Mouse (Mus musculus): ENCODE results near the gene Slc35c1.

Slc35c1 gene

DNA sequence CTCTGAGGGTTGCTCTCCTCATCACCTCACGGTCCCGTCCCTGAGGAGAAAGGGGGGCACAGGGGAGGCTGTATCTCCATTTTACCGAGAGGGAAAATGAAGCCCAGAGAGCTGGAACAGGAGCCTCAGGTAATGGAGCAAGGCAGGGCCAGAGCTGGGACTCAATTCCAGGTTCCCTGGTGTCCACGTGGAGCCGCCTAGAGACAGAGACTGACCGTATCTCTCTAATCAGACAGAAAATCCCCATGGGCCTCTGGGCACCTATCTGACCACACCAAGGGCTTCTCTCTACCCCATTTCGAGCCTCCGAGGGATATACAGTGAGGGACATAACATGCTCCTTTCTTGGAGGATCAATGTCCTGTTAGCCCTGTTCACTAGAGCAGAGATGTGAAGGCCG lies 37.2 kb downstream of the Slc35c1 start:
- Histone ChIP-seq H3K4me3 (replicated peaks; ENCODE audit: low read length) (peak overlapping the region; percentile 32; the same call in 1 of the 2 replicates), H3K4me1 (replicated peaks; ENCODE audit: low read depth, low read length) (peaks cover 61% of the 10 kb centered on the region), H3K27me3 (ENCODE audit: insufficient read depth, low read length) (no peaks in the 10 kb centered on the region), H3K36me3 (ENCODE audit: insufficient read depth, low read length) (peaks cover 81% of the 10 kb centered on the region), H3K9me3 (ENCODE audit: low read length) (no peaks in the 10 kb centered on the region)
- no peak for TF ChIP-seq POU5F1 (IDR thresholded peaks at IDR 0.05; ENCODE audit: borderline replicate concordance, low read length)

DNA sequence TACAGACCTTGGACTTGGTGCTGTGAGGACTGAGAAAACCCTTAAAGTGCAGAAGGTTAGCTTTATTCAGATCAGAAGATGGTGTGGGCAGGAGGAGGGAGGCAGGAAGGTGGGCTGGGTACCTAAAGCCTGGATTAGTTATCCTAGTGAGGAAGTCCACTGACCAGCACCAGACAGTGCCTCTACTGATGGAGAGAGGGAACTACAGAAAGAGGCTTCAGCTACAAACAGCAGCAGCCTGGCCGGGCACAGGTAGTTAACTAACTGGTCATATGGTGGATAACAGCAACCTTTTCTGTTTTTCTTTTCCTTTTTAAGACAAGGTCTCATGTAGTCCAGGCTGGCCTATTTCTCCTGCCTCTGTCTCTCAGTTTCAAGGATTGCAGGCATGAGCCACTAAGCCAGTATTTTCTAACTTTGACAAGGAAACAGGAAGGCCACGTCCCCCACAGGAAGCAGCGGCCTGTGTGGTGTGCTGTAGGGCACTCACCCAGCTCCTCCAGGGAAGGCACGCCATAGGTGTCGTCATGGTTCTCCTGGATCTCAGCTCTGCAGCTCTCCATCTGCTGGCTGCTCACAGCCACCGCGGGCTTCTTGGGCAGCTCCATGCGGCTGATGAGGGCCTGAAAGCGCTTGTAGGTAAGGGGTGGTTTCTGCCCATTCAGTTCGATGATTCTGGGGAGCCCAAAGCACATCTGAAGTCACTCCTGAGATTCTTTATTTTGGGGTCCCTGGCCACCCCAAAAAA lies 37.8 kb downstream of the Slc35c1 start:
- peak overlapping the region; percentile 32 for H3K4me3 ChIP-seq (replicated peaks; ENCODE audit: low read length)
- H3K27me3 ChIP-seq (ENCODE audit: insufficient read depth, low read length), result no peaks in the 10 kb centered on the region
- no peak for TF ChIP-seq POU5F1 (IDR thresholded peaks at IDR 0.05; ENCODE audit: borderline replicate concordance, low read length)
- peak; percentile 44 for TF ChIP-seq CTCF (conservative IDR thresholded peaks at IDR 0.05; ENCODE audit: low read length)
- H3K9me3 ChIP-seq (ENCODE audit: low read length), result no peaks in the 10 kb centered on the region
- H3K4me1 ChIP-seq (replicated peaks; ENCODE audit: low read depth, low read length), result peaks cover 55% of the 10 kb centered on the region
- H3K36me3 ChIP-seq (ENCODE audit: insufficient read depth, low read length), result peaks cover 87% of the 10 kb centered on the region

DNA sequence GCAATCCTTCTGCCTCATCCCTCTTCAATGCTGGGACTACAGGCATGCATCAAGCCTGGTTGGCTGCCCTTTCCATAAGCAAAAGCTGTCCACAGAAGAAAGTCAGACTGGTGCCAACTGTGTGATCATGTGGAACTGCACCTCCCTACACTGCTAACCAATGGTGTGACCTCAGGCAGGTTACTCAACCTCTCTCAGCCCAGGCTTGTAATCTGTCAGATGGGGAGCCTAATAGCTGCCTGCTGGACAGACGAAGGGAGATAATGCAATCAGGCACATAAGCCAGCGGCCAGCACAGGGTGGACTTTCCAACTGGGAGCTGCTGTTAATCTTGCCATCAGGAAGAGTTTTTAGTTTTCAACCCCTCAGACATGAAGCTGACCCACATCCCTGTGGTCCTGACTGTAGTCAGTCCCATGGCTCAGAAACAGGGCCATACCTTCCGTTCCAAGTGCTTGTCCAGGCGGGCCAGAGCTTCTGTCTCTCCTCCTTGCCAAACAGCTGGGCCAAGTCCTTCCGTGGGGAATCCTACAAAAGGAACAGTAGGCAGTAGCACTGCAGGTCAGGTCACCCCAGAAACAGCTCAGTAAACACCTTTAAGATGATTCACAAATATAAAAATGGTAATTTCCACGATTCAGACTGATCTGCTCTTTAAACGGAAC lies 38.5 kb downstream of the Slc35c1 start:
- Histone ChIP-seq H3K4me1 (replicated peaks; ENCODE audit: low read depth, low read length) (peaks cover 48% of the 10 kb centered on the region), H3K27me3 (ENCODE audit: insufficient read depth, low read length) (no peaks in the 10 kb centered on the region)
- TF ChIP-seq NANOG (IDR thresholded peaks at IDR 0.05; ENCODE audit: borderline replicate concordance, low read length), result no peak
- TF ChIP-seq CTCF (conservative IDR thresholded peaks at IDR 0.05; ENCODE audit: low read length), result no peak
- TF ChIP-seq POU5F1 (IDR thresholded peaks at IDR 0.05; ENCODE audit: borderline replicate concordance, low read length), result no peak

DNA sequence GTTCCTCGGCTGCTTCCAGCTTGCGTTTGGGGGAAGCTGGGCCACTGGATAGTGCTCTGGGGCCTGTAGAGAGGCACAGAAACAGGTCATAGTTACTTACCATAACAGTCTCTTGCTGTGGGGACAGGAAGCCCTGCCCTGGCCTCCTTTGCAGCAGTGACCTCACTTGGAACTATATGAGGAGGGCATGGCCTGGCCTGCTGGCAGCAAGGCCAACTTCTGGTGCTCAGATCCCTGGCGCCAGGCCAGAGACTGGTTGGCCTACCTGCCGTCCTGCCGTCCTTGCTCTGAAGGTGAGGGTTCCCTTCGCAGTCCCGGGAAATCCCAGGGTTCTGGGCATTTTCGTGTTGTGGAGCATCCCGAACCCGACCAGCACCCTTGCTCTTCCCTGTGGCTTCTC lies 48.6 kb downstream of the Slc35c1 start:
- Histone ChIP-seq H3K4me1 (replicated peaks; ENCODE audit: low read depth, low read length) (0 out of 2 replicates have a peak, but pooled peaks cover 7% of the 10 kb centered on the region), H3K4me3 (replicated peaks; ENCODE audit: low read length) (no peak overlapping the region), H3K9me3 (ENCODE audit: low read length) (no peaks in the 10 kb centered on the region), H3K27me3 (ENCODE audit: insufficient read depth, low read length) (no peaks in the 10 kb centered on the region), H3K36me3 (ENCODE audit: insufficient read depth, low read length) (peaks cover 99% of the 10 kb centered on the region)
- TF ChIP-seq POU5F1 (IDR thresholded peaks at IDR 0.05; ENCODE audit: borderline replicate concordance, low read length) (no peak), CTCF (conservative IDR thresholded peaks at IDR 0.05; ENCODE audit: low read length) (no peak), NANOG (IDR thresholded peaks at IDR 0.05; ENCODE audit: borderline replicate concordance, low read length) (no peak)

More for the DNA sequence above, 38.5 kb downstream of the Slc35c1 start:
- Histone ChIP-seq H3K4me3 (replicated peaks; ENCODE audit: low read length) (no peak overlapping the region), H3K36me3 (ENCODE audit: insufficient read depth, low read length) (peaks cover 94% of the 10 kb centered on the region), H3K9me3 (ENCODE audit: low read length) (no peaks in the 10 kb centered on the region)

DNA sequence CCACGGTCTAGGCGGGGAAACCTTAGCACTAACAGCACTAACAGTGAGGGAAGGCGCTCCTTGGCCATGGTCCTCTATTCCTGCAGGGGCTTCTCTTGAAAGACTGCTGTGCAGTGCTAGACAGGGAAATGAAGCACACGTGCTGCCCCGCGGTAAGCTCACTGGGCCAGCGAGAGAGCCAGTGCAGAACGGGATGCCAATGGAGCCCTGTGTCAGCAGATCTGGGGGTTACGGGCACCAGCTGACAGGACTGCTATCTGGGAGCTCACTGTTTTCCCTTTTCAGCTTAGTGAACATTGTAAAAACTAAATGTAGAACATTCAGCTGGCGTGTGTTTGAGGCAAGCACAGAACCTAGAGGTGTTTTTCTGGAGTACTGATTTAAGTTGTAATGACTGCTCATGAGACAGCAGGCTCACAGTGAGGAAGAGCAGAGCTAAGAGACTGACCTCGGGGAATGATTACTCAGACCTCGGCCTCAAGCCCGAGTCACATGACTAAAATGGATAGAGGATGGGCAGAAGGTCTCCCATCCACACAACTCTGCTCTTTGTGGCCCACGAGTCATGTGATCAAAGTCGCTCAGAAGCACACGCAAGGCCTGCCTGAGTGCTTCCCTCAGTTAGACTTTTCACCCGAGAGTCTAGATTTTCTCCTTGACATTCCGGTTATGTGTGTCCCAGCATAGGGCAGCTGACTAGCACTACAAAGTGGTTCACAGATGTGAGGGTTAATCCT lies 51.9 kb downstream of the Slc35c1 start:
- Histone ChIP-seq H3K4me1 (replicated peaks; ENCODE audit: low read depth, low read length) (peaks cover 7% of the 10 kb centered on the region; the same call in 1 of the 2 replicates), H3K4me3 (replicated peaks; ENCODE audit: low read length) (no peak overlapping the region), H3K36me3 (ENCODE audit: insufficient read depth, low read length) (peaks cover 99% of the 10 kb centered on the region), H3K27me3 (ENCODE audit: insufficient read depth, low read length) (no peaks in the 10 kb centered on the region), H3K9me3 (ENCODE audit: low read length) (no peaks in the 10 kb centered on the region)
- TF ChIP-seq CTCF (conservative IDR thresholded peaks at IDR 0.05; ENCODE audit: low read length), result no peak
- TF ChIP-seq NANOG (IDR thresholded peaks at IDR 0.05; ENCODE audit: borderline replicate concordance, low read length), result no peak

DNA sequence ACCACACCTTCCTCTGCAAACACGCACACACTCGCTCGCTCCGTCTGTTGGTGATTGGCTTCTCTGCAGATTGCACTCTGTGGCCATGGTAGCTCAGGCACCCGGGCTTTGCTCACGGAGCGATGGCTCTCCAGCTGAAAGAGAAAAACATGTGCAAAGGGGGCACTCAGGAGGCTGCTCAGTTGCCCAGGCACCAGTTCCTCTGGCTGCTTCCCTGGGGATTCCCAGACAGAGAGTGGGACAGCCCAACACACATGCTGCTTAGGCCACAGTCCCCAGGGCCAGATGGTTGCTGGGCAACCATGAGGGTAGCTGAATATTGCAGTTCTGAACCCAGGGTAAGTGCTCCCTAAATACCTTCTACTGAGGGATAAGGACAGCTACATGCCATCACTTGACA lies 54.7 kb downstream of the Slc35c1 start:
- peaks cover 77% of the 10 kb centered on the region for H3K36me3 ChIP-seq (ENCODE audit: insufficient read depth, low read length)
- H3K4me1 ChIP-seq (replicated peaks; ENCODE audit: low read depth, low read length), result peaks cover 18% of the 10 kb centered on the region
- no peaks in the 10 kb centered on the region for H3K9me3 ChIP-seq (ENCODE audit: low read length)
- peaks cover 2% of the 10 kb centered on the region for H3K27me3 ChIP-seq (ENCODE audit: insufficient read depth, low read length)
- no peak overlapping the region for H3K4me3 ChIP-seq (replicated peaks; ENCODE audit: low read length)
- TF ChIP-seq POU5F1 (IDR thresholded peaks at IDR 0.05; ENCODE audit: borderline replicate concordance, low read length) (no peak), CTCF (conservative IDR thresholded peaks at IDR 0.05; ENCODE audit: low read length) (no peak), NANOG (IDR thresholded peaks at IDR 0.05; ENCODE audit: borderline replicate concordance, low read length) (no peak)

DNA sequence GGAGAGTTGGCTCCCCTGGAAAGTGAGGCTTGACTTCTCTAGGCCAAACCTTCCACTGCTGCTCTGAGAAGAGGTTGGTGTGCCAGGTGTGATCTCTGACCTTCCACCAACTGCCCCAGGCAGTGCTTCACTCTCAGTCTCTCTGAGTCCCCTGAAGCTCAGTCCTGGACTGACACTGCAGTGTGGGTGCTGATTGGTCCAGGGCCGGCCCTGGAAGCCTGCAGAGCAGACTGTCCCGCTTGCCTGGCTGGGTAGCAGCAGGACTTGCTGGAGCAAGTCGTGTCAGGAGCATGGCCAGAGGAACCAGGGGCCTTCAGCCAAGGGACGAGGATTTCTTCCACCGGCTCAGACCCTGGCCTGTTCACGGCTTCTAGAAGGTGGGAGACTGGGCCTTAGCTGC lies 55.6 kb downstream of the Slc35c1 start:
- H3K4me3 ChIP-seq (replicated peaks; ENCODE audit: low read length), result no peak overlapping the region
- no peaks in the 10 kb centered on the region for H3K9me3 ChIP-seq (ENCODE audit: low read length)
- H3K36me3 ChIP-seq (ENCODE audit: insufficient read depth, low read length), result peaks cover 68% of the 10 kb centered on the region
- peaks cover 23% of the 10 kb centered on the region for H3K4me1 ChIP-seq (replicated peaks; ENCODE audit: low read depth, low read length)
- no peak for TF ChIP-seq POU5F1 (IDR thresholded peaks at IDR 0.05; ENCODE audit: borderline replicate concordance, low read length)
- TF ChIP-seq NANOG (IDR thresholded peaks at IDR 0.05; ENCODE audit: borderline replicate concordance, low read length), result no peak
- no peak for TF ChIP-seq CTCF (conservative IDR thresholded peaks at IDR 0.05; ENCODE audit: low read length)
- peaks cover 7% of the 10 kb centered on the region for H3K27me3 ChIP-seq (ENCODE audit: insufficient read depth, low read length)

DNA sequence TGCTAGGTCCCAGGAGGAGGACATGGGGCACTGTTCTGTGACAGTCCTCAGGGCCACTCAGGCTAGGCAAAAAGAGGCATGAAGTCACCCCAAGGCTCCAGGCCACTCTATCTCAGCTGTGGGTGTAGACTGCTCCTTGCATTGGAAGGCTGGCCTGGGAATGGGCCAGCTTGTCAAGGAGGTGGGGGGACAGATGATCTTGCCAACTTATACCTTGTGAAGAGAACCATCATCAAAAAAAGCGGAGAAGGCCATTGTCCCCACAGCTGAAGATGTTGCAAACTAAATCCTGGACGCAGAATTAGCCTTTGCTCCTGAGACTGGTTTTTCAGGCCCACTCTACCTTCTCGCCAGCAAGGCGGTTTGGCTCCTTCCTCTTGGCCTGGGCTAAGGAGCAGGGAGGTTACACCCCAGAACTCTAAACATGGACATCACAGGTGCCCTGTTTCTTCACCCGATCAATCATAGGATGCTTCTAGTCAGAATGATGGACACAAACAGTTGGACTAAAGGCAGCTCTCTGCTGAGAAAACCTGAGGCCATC lies 56.5 kb downstream of the Slc35c1 start:
- H3K9me3 ChIP-seq (ENCODE audit: low read length), result no peaks in the 10 kb centered on the region
- peaks cover 23% of the 10 kb centered on the region for H3K4me1 ChIP-seq (replicated peaks; ENCODE audit: low read depth, low read length)
- H3K4me3 ChIP-seq (replicated peaks; ENCODE audit: low read length), result no peak overlapping the region
- peaks cover 59% of the 10 kb centered on the region for H3K36me3 ChIP-seq (ENCODE audit: insufficient read depth, low read length)
- peaks cover 10% of the 10 kb centered on the region for H3K27me3 ChIP-seq (ENCODE audit: insufficient read depth, low read length)
- TF ChIP-seq CTCF (conservative IDR thresholded peaks at IDR 0.05; ENCODE audit: low read length) (no peak), NANOG (IDR thresholded peaks at IDR 0.05; ENCODE audit: borderline replicate concordance, low read length) (no peak), POU5F1 (IDR thresholded peaks at IDR 0.05; ENCODE audit: borderline replicate concordance, low read length) (no peak)

All from E14TG2a.4 (cell line).